Mouse (Mus musculus) cerebellum, postnatal 4 days (tissue): ENCODE data around the gene Ttc21a.
A peak's percentile ranks its signal among the peaks of the same experiment; 100 is the strongest.

Source experiments
- DNase-seq, 2 experiments: peaks; one replicate each; pipeline ENCODE4 v3.0.0; 2022; ENCODE audit warnings: low spot score in 2 of 2, mixed read lengths in 1 of 2

Ttc21a gene

GRCm38 (mm10) chr9:119937005-119937773, at the start of gene Ttc21a, which contains the start of gene Gorasp1:
Ttc21a (plus strand) TSS chr9:119937606.
Gorasp1 (minus strand) TSS chr9:119937565.
- DNase-seq = peak; percentile 87 to 95

- DNase-seq = no peak
Measured at GRCm38 (mm10) chr9:119888843-119889246, 48.6 kb upstream of the Ttc21a start.

GRCm38 (mm10) chr9:119889446-119889845, 48.0 kb upstream of the Ttc21a start:
- DNase-seq = no peak

GRCm38 (mm10) chr9:119890692-119891091, 46.7 kb upstream of the Ttc21a start:
- peak in 1 of 2 experiments; percentile 29 for DNase-seq

GRCm38 (mm10) chr9:119893881-119894280, 43.5 kb upstream of the Ttc21a start:
- no peak for DNase-seq

GRCm38 (mm10) chr9:119894339-119895009, 42.9 kb upstream of the Ttc21a start, which contains the start of gene Wdr48:
Wdr48 (plus strand) TSS chr9:119894878.
- DNase-seq = peak; percentile 88 to 94

GRCm38 (mm10) chr9:119895040-119895721, 42.2 kb upstream of the Ttc21a start:
- DNase-seq = peak; percentile 28 to 38

- DNase-seq = no peak
Measured at GRCm38 (mm10) chr9:119899446-119899845, 38.0 kb upstream of the Ttc21a start.

- no peak for DNase-seq
Measured at GRCm38 (mm10) chr9:119902410-119903151, 34.8 kb upstream of the Ttc21a start.

GRCm38 (mm10) chr9:119908708-119909107, 28.7 kb upstream of the Ttc21a start:
- no peak for DNase-seq

- DNase-seq = no peak
Measured at GRCm38 (mm10) chr9:119909931-119910330, 27.5 kb upstream of the Ttc21a start.

GRCm38 (mm10) chr9:119913087-119913838, 24.1 kb upstream of the Ttc21a start:
- no peak for DNase-seq

GRCm38 (mm10) chr9:119919858-119920257, 17.5 kb upstream of the Ttc21a start:
- DNase-seq = no peak

GRCm38 (mm10) chr9:119923462-119923861, 13.9 kb upstream of the Ttc21a start:
- DNase-seq = no peak

GRCm38 (mm10) chr9:119925120-119925657, 12.2 kb upstream of the Ttc21a start:
- no peak for DNase-seq

- DNase-seq = no peak
Measured at GRCm38 (mm10) chr9:119925729-119926128, 11.7 kb upstream of the Ttc21a start.

- DNase-seq = no peak
Measured at GRCm38 (mm10) chr9:119926497-119926896, 10.9 kb upstream of the Ttc21a start.

- no peak for DNase-seq
Measured at GRCm38 (mm10) chr9:119932358-119932757, 5.0 kb upstream of the Ttc21a start.

GRCm38 (mm10) chr9:119933675-119934074, 3.7 kb upstream of the Ttc21a start:
- DNase-seq = no peak

- no peak for DNase-seq
Measured at GRCm38 (mm10) chr9:119938496-119938895, 1.1 kb downstream of the Ttc21a start.

GRCm38 (mm10) chr9:119939646-119940045, 2.2 kb downstream of the Ttc21a start:
- no peak for DNase-seq
